Mouse (Mus musculus) adrenal gland, postnatal 10 days (tissue): Measurements from ENCODE around the gene P4hb. TPM values are rescaled to one million over a fixed set of nuclear protein-coding genes. Genes with fewer than 3 reads are reported as not detected.
"Not testable (repeated sequence)": the region's sequence is repeated elsewhere in the genome, so short reads cannot be mapped to it uniquely, and the experiment has no call there.

Source experiments
- DNase-seq: peaks from one replicate; pipeline ENCODE4 v3.0.0; 2021; ENCODE audit warnings: mixed read lengths
- total RNA-seq, 2 experiments: library from RNA; stranded (reverse); gene quantifications; 2 replicates each; pipeline ENCODE4 v1.2.3; 2021

The P4hb gene
- total RNA-seq, 2 experiments from 2014 or later = 424 to 571 TPM

GRCm38 (mm10) chr11:120598283-120598989 lies 25.4 kb upstream of the P4hb start, which contains the start of the genes Alyref and Anapc11:
TSS of gene Alyref (minus strand) at chr11:120598365.
TSS of gene Anapc11 (plus strand) at chr11:120598421.
- peak; percentile 96 for DNase-seq

GRCm38 (mm10) chr11:120597240-120598235 lies 24.5 kb upstream of the P4hb start:
- no peak for DNase-seq

- no peak for DNase-seq
These were observed 15.5 kb upstream of the P4hb start for GRCm38 (mm10) chr11:120588531-120588930.

GRCm38 (mm10) chr11:120583937-120584336 lies 10.9 kb upstream of the P4hb start:
- no peak for DNase-seq

GRCm38 (mm10) chr11:120582982-120583293 lies 9.9 kb upstream of the P4hb start:
- DNase-seq = not testable (repeated sequence)

GRCm38 (mm10) chr11:120582268-120582981 lies 9.4 kb upstream of the P4hb start:
- DNase-seq = peak; percentile 49

GRCm38 (mm10) chr11:120581490-120582267 lies 8.6 kb upstream of the P4hb start, which contains the start of gene Arhgdia:
TSS of gene Arhgdia (minus strand) at chr11:120581624.
- peak; percentile 93 for DNase-seq

GRCm38 (mm10) chr11:120580871-120581331 lies 7.8 kb upstream of the P4hb start:
- peak; percentile 52 for DNase-seq

- DNase-seq = peak; percentile 19
These were observed 7.1 kb upstream of the P4hb start for GRCm38 (mm10) chr11:120580190-120580589.

- DNase-seq = peak; percentile 82
These were observed 6.5 kb upstream of the P4hb start for GRCm38 (mm10) chr11:120579316-120580107.

GRCm38 (mm10) chr11:120578694-120579243 lies 5.7 kb upstream of the P4hb start:
- DNase-seq = peak; percentile 12

- peak; percentile 22 for DNase-seq
These were observed 5.1 kb upstream of the P4hb start for GRCm38 (mm10) chr11:120578024-120578693.

- peak; percentile 20 for DNase-seq
These were observed 4.4 kb upstream of the P4hb start for GRCm38 (mm10) chr11:120577211-120578023.

GRCm38 (mm10) chr11:120576365-120576981 lies 3.4 kb upstream of the P4hb start:
- peak; percentile 11 for DNase-seq

GRCm38 (mm10) chr11:120575940-120576339 lies 2.9 kb upstream of the P4hb start:
- DNase-seq = no peak

GRCm38 (mm10) chr11:120575046-120575445 lies 2.0 kb upstream of the P4hb start:
- DNase-seq = no peak

- DNase-seq = no peak
These were observed 1.2 kb upstream of the P4hb start for GRCm38 (mm10) chr11:120574278-120574600.

GRCm38 (mm10) chr11:120573585-120574277 lies 678 bp upstream of the P4hb start:
- peak; percentile 22 for DNase-seq
